Mouse (Mus musculus) mature B cell (primary cell): ENCODE data around the gene Tars2.
"Not testable (repeated sequence)": the region's sequence is repeated elsewhere in the genome, so short reads cannot be mapped to it uniquely, and the experiment has no call there.

Experiments used
- in situ Hi-C: fragments of 300-500 bp; cut with MboI; formaldehyde crosslinking; loops from 2 replicates; pipeline ENCODE4 v1.14.3; 2019

Tars2 gene

GRCm38 (mm10) chr3:95760106-95760505 is at the start of gene Tars2:
TSS of gene Tars2 (minus strand) at chr3:95760206.
- in situ Hi-C loops: no loop called here

GRCm38 (mm10) chr3:95808384-95808783 is 48.4 kb upstream of the Tars2 start:
- in situ Hi-C loops: no loop called here

GRCm38 (mm10) chr3:95807630-95808029 is 47.6 kb upstream of the Tars2 start:
- in situ Hi-C loops: not testable (repeated sequence)

GRCm38 (mm10) chr3:95806677-95807076 is 46.7 kb upstream of the Tars2 start:
- in situ Hi-C loops: no loop called here

- in situ Hi-C loops: no loop called here
These were observed 43.8 kb upstream of the Tars2 start for GRCm38 (mm10) chr3:95803851-95804250.

DNA sequence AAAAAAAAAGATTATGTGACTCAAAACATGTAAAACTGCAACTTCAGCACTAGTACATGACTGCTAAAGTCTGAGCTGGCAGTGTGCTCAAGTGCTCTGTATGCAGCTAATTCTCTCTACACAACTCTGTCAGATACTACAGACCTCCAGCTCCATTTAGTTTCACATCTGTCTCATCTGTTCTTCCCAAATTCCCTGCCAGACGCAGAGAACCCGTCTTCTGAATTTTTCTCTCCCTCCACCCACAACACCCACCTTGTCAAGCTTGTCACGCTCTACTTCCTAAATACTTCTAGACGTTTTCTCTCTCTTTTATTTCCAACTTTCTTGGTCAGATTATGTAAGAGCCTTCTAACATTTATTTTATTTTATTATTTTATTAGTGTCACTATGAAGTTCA is 38.8 kb upstream of the Tars2 start:
- in situ Hi-C loops: no loop called here

- in situ Hi-C loops: no loop called here
These were observed 34.3 kb upstream of the Tars2 start for GRCm38 (mm10) chr3:95794299-95794698.

GRCm38 (mm10) chr3:95793662-95794061 is 33.7 kb upstream of the Tars2 start:
- in situ Hi-C loops: no loop called here

DNA sequence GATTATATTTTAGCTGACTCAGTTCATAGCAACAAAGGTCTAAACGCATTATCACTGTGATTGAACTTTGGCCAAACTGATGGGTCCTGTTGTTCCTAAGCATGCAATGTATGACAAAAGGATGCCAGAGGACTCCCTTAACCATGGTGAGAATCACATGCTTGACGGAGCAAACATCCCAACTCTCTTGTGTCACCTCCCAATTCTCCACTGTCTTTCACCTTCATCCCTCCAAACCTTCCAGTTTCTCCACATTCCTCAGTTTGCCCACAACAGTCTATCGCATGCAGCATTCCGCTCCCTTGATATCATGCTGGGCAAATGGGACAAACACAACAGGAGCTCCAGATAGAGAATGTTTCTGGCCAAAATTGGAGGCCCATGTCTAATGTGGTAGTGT is 25.5 kb upstream of the Tars2 start:
- in situ Hi-C loops: no loop called here

- in situ Hi-C loops: no loop called here
These were observed 12.0 kb upstream of the Tars2 start for GRCm38 (mm10) chr3:95771985-95772384.

- in situ Hi-C loops: no loop called here
These were observed 5.5 kb upstream of the Tars2 start for GRCm38 (mm10) chr3:95765534-95765933.

DNA sequence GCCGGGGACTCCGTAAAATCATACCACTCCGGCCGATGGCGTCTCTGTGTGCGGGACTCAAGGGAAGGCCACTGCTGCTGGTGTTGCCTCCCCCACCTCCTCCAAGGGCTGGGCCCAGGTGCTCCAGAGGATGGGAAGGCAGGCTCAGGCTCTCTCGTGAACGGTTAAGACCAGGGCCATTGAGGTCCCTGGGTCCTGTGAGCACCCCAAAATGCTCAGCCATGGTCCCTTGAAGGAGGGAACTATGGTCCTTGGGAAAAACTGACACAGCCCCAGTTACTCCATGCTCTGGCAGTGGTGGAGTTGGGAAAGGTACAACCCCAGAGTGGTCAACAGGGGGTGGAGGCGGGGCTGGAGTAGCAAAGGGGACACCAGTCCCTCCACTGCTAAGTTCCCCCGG is 3.8 kb upstream of the Tars2 start:
- in situ Hi-C loops: no loop called here

DNA sequence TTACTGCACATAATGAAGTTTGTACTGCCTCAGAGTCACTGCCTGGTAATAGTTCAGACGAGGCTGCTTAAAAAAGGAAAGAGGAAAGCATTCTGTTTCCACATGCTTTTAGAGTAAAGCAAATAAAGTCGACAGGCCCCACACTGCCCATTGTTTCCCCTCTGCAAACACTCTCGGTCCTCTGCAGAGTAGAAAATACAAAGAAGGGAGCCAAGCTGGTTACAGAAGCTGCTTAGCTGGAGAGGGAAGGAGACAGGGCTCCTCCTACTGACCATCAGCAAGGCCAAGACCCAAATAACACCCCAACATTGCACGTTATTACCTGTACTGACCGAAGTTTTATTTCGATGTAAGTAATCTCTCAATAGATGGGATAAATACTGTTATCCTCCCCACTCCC is 3.0 kb upstream of the Tars2 start:
- in situ Hi-C loops: no loop called here

DNA sequence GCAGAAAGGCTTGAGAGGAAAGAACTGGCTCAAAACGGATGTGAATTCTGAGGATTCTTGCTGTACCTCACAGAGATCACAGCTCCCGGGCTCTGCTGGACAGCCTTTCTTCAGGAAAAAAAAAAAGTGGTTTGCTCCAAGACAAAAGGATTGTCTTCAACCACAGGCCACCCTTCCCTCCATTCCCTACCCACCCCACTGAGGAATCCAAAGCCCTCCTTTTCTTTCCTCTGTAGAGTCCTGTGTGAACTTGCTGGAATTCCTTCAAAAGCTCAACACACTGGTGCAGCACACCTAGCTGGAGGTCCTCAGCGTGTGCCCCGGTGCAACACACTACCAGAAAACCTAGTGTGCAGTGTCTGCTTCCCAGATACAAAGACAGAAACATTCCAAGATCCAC is 1.8 kb upstream of the Tars2 start:
- in situ Hi-C loops: no loop called here

DNA sequence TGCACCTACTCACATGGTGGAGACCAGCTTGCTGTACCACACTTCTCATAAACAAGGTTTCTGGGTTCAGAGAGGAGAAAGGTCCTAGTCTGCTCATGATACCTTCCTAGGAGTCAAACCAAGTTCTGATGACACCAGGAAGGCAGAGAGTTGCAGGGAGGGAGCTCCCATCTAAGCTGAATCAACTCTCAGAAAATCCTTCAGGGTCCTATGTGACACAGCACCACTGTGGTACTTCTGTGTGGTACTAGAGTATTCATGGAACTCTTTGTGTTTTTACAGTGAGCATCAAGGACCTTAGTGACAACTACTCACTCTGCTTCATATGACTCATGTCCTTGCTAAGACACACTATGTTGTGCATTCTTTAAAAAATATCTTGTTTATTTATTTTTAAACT is 650 bp upstream of the Tars2 start:
- in situ Hi-C loops: no loop called here

GRCm38 (mm10) chr3:95758467-95759218 is 1.4 kb downstream of the Tars2 start:
- in situ Hi-C loops: no loop called here

GRCm38 (mm10) chr3:95756808-95757207 is 3.2 kb downstream of the Tars2 start:
- in situ Hi-C loops: no loop called here

DNA sequence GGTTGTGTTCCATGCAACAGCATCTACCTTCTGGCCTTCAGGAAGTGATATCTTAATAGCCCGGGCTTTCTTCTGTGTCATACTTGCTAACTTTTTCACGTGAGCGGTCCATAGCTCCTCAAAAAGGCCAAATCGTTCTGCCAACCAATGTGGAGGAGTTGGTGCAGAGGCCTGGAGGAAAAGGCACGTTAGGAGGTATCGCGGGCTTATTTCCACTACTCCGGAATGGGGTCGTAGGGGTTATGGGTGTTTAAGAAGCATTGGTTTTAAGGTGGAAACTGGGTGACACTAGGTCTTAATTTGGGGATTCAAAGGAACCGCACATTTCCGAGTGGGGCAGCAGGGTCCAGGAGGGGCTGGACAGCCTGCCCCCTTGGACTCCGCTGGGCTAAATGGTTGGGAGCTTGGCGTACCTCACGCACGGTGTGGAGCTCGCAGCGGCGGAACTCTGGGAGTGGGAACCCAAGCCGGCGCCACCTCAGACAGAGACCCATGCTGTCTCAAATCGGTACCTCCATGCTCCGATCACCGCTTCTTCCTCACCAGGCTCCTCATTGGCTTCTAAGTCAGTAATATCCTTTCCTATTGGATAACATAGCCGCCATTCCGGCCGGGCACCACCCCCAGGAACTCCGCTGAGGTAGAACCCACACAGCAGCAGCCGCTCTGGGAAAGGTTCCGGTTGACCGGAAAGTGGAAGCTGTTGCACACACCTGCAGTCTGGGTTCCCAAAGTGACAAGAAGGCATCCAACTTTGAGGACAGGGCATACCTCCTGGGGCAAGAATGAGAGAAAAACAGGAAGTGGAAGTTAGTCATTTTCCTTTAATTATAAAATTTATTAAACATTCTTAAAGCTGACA is 5.4 kb downstream of the Tars2 start:
- in situ Hi-C loops: no loop called here

DNA sequence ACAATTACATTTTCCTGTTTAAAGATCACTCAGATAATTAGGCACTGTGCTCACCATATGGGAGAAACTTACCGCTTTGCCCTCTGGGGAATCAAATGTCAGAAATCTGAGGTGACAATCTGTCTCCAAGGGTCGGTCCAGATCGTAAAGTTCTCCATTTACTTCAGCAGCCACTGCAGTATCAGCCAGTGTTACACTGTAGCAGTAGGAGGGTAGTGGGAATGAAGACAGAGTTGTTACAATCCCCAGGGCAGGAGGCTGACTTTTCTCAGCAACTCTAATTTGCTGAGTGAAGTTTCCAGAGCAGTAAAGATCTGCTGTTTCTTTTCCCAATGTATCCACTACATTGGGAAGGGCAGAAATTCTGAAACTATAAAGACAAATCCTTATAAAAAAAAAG is 7.1 kb downstream of the Tars2 start:
- in situ Hi-C loops: no loop called here

DNA sequence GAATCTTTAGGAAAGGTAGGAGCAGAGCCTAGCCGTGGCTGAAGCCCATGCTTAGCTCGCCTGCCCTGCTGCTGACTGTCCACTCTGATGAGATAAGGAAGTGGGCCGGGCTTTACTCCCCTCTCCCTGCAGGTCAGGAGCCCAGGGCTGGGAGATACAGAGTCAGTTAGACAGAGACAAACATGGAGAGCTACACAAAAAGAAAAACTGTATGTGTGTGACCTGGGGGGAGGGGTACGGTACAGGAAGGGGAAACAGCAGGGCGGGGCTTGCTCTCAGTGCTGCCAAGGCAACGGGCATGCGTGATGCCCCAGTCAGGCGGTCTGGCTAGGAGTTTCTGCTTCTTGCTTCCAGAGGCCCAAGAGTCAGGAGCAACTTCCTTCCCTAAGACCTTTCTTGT is 19.6 kb downstream of the Tars2 start:
- in situ Hi-C loops: no loop called here

DNA sequence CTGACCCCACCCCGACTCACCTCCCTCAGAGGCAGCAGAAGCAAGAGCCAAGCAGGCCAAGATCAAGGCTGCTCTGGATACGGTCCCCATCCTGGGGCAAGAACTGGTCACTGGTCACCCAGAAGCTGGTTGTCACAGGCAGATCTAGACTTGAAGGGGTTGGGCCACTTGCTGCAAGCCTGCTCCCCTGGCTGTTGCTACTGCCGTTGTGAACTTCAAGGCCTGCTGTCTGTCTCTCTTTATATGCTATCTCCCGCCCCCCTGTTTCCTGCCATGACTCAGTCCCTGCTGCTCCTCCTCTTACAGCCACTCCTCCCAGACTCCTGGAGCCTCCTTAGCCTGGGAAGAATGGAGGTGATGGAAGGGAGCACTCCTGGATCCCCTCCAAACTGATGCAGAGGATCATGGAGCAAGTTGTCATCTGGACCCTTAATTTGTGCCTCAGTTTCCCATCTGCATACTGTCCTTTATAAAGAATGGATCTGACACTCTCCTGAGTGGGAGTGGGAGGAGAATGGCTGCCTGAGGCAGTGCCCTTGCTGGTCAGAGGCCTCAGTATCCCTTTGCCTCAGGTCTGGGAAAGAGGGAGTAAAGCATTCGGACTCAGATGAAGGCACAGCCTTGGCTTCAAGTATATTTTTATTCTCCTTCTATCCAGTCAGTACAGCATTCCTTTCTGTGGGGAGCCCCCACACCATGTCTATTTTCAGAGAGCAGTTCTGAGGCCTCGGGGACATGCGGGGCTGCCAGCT is 20.5 kb downstream of the Tars2 start, which contains the start of gene Ecm1:
TSS of gene Ecm1 (minus strand) at position 217 of the 752 bp plus-strand sequence.
- in situ Hi-C loops: no loop called here

- in situ Hi-C loops: no loop called here
These were observed 24.8 kb downstream of the Tars2 start for GRCm38 (mm10) chr3:95735071-95735670.
